Mouse (Mus musculus) megakaryocyte, embryonic 14.5 days (primary cell): ENCODE data around the gene Pgam5.

Experiments used
- FLI1 ChIP-seq: IDR thresholded peaks from 2 replicates; pipeline ENCODE4 v1.6.1; 2012; ENCODE audit warnings: low read length, inconsistent platforms, mixed read lengths
- GATA1 ChIP-seq: IDR thresholded peaks from 3 replicates; pipeline ENCODE4 v1.6.1; 2012; ENCODE audit warnings: mixed read lengths, low read length, inconsistent platforms, borderline replicate concordance

GRCm38 (mm10) chr5:110216780-110217179 is 52.9 kb downstream of the Pgam5 start:
- TF ChIP-seq FLI1 (no peak), GATA1 (no peak)
